Mouse (Mus musculus): ENCODE data around the gene Ffar1. TPM values are rescaled to one million over a fixed set of nuclear protein-coding genes. Genes with fewer than 3 reads are reported as not detected.

Gene Ffar1
- not detected in 2 replicates for total RNA-seq (2023)

GRCm38 (mm10) chr7:30861464-30861863 is at the start of gene Ffar1:
Gene Ffar1 (minus strand): TSS chr7:30861564.

DNA sequence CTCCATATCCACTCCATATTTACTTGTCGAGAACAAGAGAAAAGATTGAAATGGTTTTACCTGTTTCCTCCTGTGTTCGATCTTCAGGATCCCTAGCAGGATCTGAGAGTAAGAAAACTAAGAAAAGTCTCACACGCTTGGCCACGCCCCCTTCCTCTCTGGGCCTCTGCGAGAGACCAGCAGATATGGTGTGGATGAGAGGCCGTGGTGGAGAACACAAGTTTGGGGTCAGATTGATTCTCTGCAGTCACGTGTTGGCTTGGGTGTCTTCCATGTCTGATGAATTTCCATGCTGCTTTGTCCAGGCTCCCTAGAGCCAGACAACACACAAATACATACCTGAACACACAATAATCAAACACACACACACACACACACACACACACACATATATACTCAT is 18.8 kb upstream of the Ffar1 start, which contains the start of gene Cd22:
Cd22 (minus strand) TSS at position 167 of the 400 bp plus-strand sequence.

GRCm38 (mm10) chr7:30856078-30856477 is 5.3 kb downstream of the Ffar1 start, which contains the start of gene Ffar3:
Gene Ffar3 (minus strand): TSS chr7:30856178.

DNA sequence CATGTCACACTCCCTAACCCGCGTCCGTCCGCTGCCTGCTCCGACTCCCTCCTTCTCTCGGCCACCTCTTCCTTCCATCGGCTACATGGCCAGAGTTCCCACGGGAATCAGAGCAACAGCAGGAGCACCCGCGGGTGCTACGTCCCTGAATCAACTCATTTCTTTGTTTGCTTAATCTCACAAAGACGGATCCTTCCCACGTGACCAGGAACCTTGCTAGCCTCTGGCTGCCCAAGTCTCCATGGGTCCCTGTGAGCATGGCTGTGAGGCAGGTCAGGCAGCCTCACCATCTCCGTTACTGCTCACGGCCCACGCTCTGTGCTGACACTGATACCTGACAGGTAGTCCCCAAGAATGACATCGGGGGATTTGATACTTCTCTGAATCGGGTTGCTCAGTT is 37.7 kb downstream of the Ffar1 start, which contains the start of gene Ffar2:
Ffar2 (minus strand) TSS at position 101 of the 400 bp plus-strand sequence.

Other genes with a start within 250 kb of the Ffar1 start
- not detected in 2 replicates for gene Upk1a, start 248.7 kb downstream of the Ffar1 start, total RNA-seq (2023)
- gene Cox6b1, start 235.4 kb downstream of the Ffar1 start, total RNA-seq (2023), result 220 and 238 TPM in 2 replicates
- not detected in 2 replicates for gene Etv2, start 225.7 kb downstream of the Ffar1 start, total RNA-seq (2023)
- gene Rbm42, start 211.2 kb downstream of the Ffar1 start, total RNA-seq (2023), result 88.7 and 91.5 TPM in 2 replicates
- 17.9 and 25.1 TPM in 2 replicates for gene Haus5, start 196.6 kb downstream of the Ffar1 start, total RNA-seq (2023)
- gene Pmis2, start 190.0 kb downstream of the Ffar1 start, total RNA-seq (2023), result not detected in 2 replicates
- gene 2200002J24Rik, start 162.6 kb downstream of the Ffar1 start, total RNA-seq (2023), result not detected in 2 replicates
- not detected in 2 replicates for gene Atp4a, start 149.4 kb downstream of the Ffar1 start, total RNA-seq (2023)
- 17.2 and 23.5 TPM in 2 replicates for gene Tmem147, start 132.0 kb downstream of the Ffar1 start, total RNA-seq (2023)
- gene Gapdhs, start 117.9 kb downstream of the Ffar1 start, total RNA-seq (2023), result not detected in 2 replicates
- 0.16 and 0.57 TPM in 2 replicates for gene Sbsn, start 110.1 kb downstream of the Ffar1 start, total RNA-seq (2023)
- 2.3 and 3.3 TPM in 2 replicates for gene Dmkn, start 97.8 kb downstream of the Ffar1 start, total RNA-seq (2023)
- gene Krtdap, start 73.7 kb downstream of the Ffar1 start, total RNA-seq (2023), result not detected in 2 replicates
- 31.3 and 40.2 TPM in 2 replicates for gene Ffar2, start 37.8 kb downstream of the Ffar1 start, total RNA-seq (2023)
- gene Ffar3, start 5.4 kb downstream of the Ffar1 start, total RNA-seq (2023), result not detected in 2 replicates
- gene Cd22, start 18.8 kb upstream of the Ffar1 start, total RNA-seq (2023), result 3.5 and 3.8 TPM in 2 replicates
- 1.3 and 2.4 TPM in 2 replicates for gene Mag, start 53.3 kb upstream of the Ffar1 start, total RNA-seq (2023)
- gene Hamp2, start 63.1 kb upstream of the Ffar1 start, total RNA-seq (2023), result 1.7 TPM in 1 of 2 replicates, not detected in the other
- not detected in 2 replicates for gene Hamp, start 82.5 kb upstream of the Ffar1 start, total RNA-seq (2023)
- gene Usf2, start 95.2 kb upstream of the Ffar1 start, total RNA-seq (2023), result 97.9 and 113 TPM in 2 replicates
- 2.4 and 2.8 TPM in 2 replicates for gene Lsr, start 111.9 kb upstream of the Ffar1 start, total RNA-seq (2023)
- gene Fam187b, start 112.2 kb upstream of the Ffar1 start, total RNA-seq (2023), result 0.45 and 0.63 TPM in 2 replicates
- 820 and 829 TPM in 2 replicates for gene Fxyd5, start 180.9 kb upstream of the Ffar1 start, total RNA-seq (2023)
- 1.2 TPM in 2 replicates for gene Fxyd7, start 189.9 kb upstream of the Ffar1 start, total RNA-seq (2023)
- gene Fxyd1, start 195.6 kb upstream of the Ffar1 start, total RNA-seq (2023), result not detected in 2 replicates
- 0.22 TPM in 1 of 2 replicates, not detected in the other for gene Lgi4, start 197.8 kb upstream of the Ffar1 start, total RNA-seq (2023)
- not detected in 2 replicates for gene Fxyd3, start 215.1 kb upstream of the Ffar1 start, total RNA-seq (2023)

Measured in neutrophil, adult 65 days (primary cell).